Mouse (Mus musculus) heart, embryonic 12.5 days (tissue): ENCODE measurements around the gene Zfp949. TPM values are rescaled to one million over a fixed set of nuclear protein-coding genes. Genes with fewer than 3 reads are reported as not detected.
A peak's percentile ranks its signal among the peaks of the same experiment; 100 is the strongest.

Source experiments
- ATAC-seq: fragments of 200-750 bp; cut with Nextera tagmentation; 2 replicates; pipeline ENCODE4 v1.8.0; 2017; ENCODE audit warnings: moderate TSS enrichment, moderate library complexity; ENCODE audit not compliant: insufficient number of reproducible peaks, low FRiP score
- H3K27ac ChIP-seq: fragments of 300-500 bp; sonication (generic); 2 replicates; pipeline ENCODE4 v1.5.1; 2016; ENCODE audit warnings: mild to moderate bottlenecking, moderate library complexity; ENCODE audit not compliant: poor library complexity, severe bottlenecking
- H3K27me3 ChIP-seq: fragments of 300-500 bp; sonication (generic); replicated peaks from 2 replicates; pipeline ENCODE4 v1.6.1; 2016; ENCODE audit warnings: mild to moderate bottlenecking, moderate library complexity
- H3K36me3 ChIP-seq: fragments of 300-500 bp; sonication (generic); 2 replicates; pipeline ENCODE4 v1.6.1; 2016; ENCODE audit warnings: mild to moderate bottlenecking, moderate library complexity
- H3K4me1 ChIP-seq: fragments of 300-500 bp; sonication (generic); replicated peaks from 2 replicates; pipeline ENCODE4 v1.6.1; 2016; ENCODE audit warnings: mild to moderate bottlenecking
- H3K4me2 ChIP-seq: fragments of 300-500 bp; sonication (generic); 2 replicates; pipeline ENCODE4 v1.6.1; 2016; ENCODE audit warnings: mild to moderate bottlenecking, moderate library complexity
- H3K4me3 ChIP-seq: fragments of 300-500 bp; sonication (generic); 2 replicates; pipeline ENCODE4 v1.5.1; 2016; ENCODE audit warnings: mild to moderate bottlenecking
- H3K9ac ChIP-seq: fragments of 300-500 bp; sonication (generic); 2 replicates; pipeline ENCODE4 v1.6.1; 2016; ENCODE audit warnings: mild to moderate bottlenecking, moderate library complexity
- H3K9me3 ChIP-seq: fragments of 300-500 bp; sonication (generic); replicated peaks from 2 replicates; pipeline ENCODE4 v1.6.1; 2016; ENCODE audit warnings: mild to moderate bottlenecking, moderate library complexity
- WGBS: fragments of 180-500 bp; shearing (Covaris S2); methylation state at CpG from one replicate; pipeline ENCODE4 v1.1.7; 2016; 5-methylcytosine and 5-hydroxymethylcytosine counted together
- polyA plus RNA-seq: library from polyadenylated mRNA; unstranded; fragments of >200 nt; fragmentation: Nextera tagmentation; extraction: Ambion mirVana; gene quantifications from 2 replicates; pipeline ENCODE4 v1.2.1, GENCODE M21; 2016

The Zfp949 gene
- polyA plus RNA-seq: 5.9 and 6.9 TPM in 2 replicates

- ATAC-seq: peak; percentile 92
- Histone ChIP-seq H3K4me3 (peak within 1 kb of the TSS; percentile 92), H3K9me3 (no peaks in the 10 kb centered on the region), H3K9ac (peak within 1 kb of the TSS; percentile 77), H3K4me2 (peak within 1 kb of the TSS; percentile 68), H3K27me3 (no peaks in the 10 kb centered on the region), H3K27ac (peak within 1 kb of the TSS; percentile 65), H3K4me1 (peaks cover 14% of the 10 kb centered on the region), H3K36me3 (peaks cover 9% of the 10 kb centered on the region)
- under 1% methylated on average over 30 of the region's 30 CpGs for WGBS
Observed at GRCm38 (mm10) chr9:88547851-88548613, at the start of gene Zfp949. Gene Zfp949, plus strand, starts transcription at chr9:88548020.

GRCm38 (mm10) chr9:88500112-88500511, 47.7 kb upstream of the Zfp949 start:
- Histone ChIP-seq H3K36me3 (no peaks in the 10 kb centered on the region), H3K27ac (no peak overlapping the region), H3K9ac (no peak overlapping the region), H3K4me3 (no peak overlapping the region), H3K9me3 (no peaks in the 10 kb centered on the region), H3K27me3 (no peaks in the 10 kb centered on the region), H3K4me1 (peaks cover 3% of the 10 kb centered on the region; the same call in 1 of the 2 replicates), H3K4me2 (no peak overlapping the region)
- 59% methylated on average over 2 of the region's 2 CpGs for WGBS
- ATAC-seq: no peak

- Histone ChIP-seq H3K27me3 (no peaks in the 10 kb centered on the region), H3K4me3 (no peak overlapping the region), H3K9me3 (no peaks in the 10 kb centered on the region), H3K4me2 (no peak overlapping the region), H3K27ac (no peak overlapping the region), H3K9ac (no peak overlapping the region), H3K36me3 (no peaks in the 10 kb centered on the region), H3K4me1 (peaks cover 3% of the 10 kb centered on the region; the same call in 1 of the 2 replicates)
- WGBS: 82% methylated on average over 6 of the region's 6 CpGs
- ATAC-seq: no peak
Observed at GRCm38 (mm10) chr9:88501846-88502245, 46.0 kb upstream of the Zfp949 start.

- Histone ChIP-seq H3K27me3 (no peaks in the 10 kb centered on the region), H3K36me3 (peaks cover 10% of the 10 kb centered on the region), H3K4me1 (peaks cover 4% of the 10 kb centered on the region), H3K27ac (no peak overlapping the region), H3K4me3 (no peak overlapping the region), H3K9ac (no peak overlapping the region), H3K9me3 (no peaks in the 10 kb centered on the region), H3K4me2 (no peak overlapping the region)
- ATAC-seq: no peak
- 86% methylated on average over 1 of the region's 1 CpGs for WGBS
Observed at GRCm38 (mm10) chr9:88515546-88515945, 32.3 kb upstream of the Zfp949 start.

GRCm38 (mm10) chr9:88516361-88516995, 31.3 kb upstream of the Zfp949 start:
- peaks cover 11% of the 10 kb centered on the region for H3K4me1 ChIP-seq
- H3K27ac ChIP-seq: no peak overlapping the region
- H3K27me3 ChIP-seq: no peaks in the 10 kb centered on the region
- no peak overlapping the region for H3K9ac ChIP-seq
- H3K36me3 ChIP-seq: peaks cover 17% of the 10 kb centered on the region
- ATAC-seq: no peak
- WGBS: 78% methylated on average over 3 of the region's 3 CpGs
- H3K9me3 ChIP-seq: no peaks in the 10 kb centered on the region
- H3K4me3 ChIP-seq: no peak overlapping the region
- no peak overlapping the region for H3K4me2 ChIP-seq

- H3K27ac ChIP-seq: no peak overlapping the region
- H3K4me2 ChIP-seq: no peak overlapping the region
- H3K4me3 ChIP-seq: no peak overlapping the region
- peaks cover 11% of the 10 kb centered on the region for H3K4me1 ChIP-seq
- H3K36me3 ChIP-seq: peaks cover 17% of the 10 kb centered on the region
- H3K9me3 ChIP-seq: no peaks in the 10 kb centered on the region
- no peaks in the 10 kb centered on the region for H3K27me3 ChIP-seq
- no peak for ATAC-seq
- H3K9ac ChIP-seq: no peak overlapping the region
Observed at GRCm38 (mm10) chr9:88519390-88520121, 28.3 kb upstream of the Zfp949 start.

GRCm38 (mm10) chr9:88520122-88520848, 27.5 kb upstream of the Zfp949 start:
- H3K4me1 ChIP-seq: peaks cover 11% of the 10 kb centered on the region
- ATAC-seq: no peak
- no peaks in the 10 kb centered on the region for H3K27me3 ChIP-seq
- no peak overlapping the region for H3K27ac ChIP-seq
- H3K36me3 ChIP-seq: peaks cover 17% of the 10 kb centered on the region
- no peak overlapping the region for H3K9ac ChIP-seq
- peak overlapping the region; percentile 92 for H3K4me3 ChIP-seq
- no peaks in the 10 kb centered on the region for H3K9me3 ChIP-seq
- WGBS: 30% methylated on average over 2 of the region's 2 CpGs
- peak overlapping the region; percentile 71 for H3K4me2 ChIP-seq

GRCm38 (mm10) chr9:88520849-88521483, 26.9 kb upstream of the Zfp949 start:
- WGBS: 28% methylated on average over 4 of the region's 4 CpGs
- ATAC-seq: no peak
- H3K27me3 ChIP-seq: no peaks in the 10 kb centered on the region
- H3K9ac ChIP-seq: peak overlapping the region; percentile 97
- peaks cover 17% of the 10 kb centered on the region for H3K36me3 ChIP-seq
- no peaks in the 10 kb centered on the region for H3K9me3 ChIP-seq
- H3K4me2 ChIP-seq: peak overlapping the region; percentile 71
- H3K4me1 ChIP-seq: peaks cover 11% of the 10 kb centered on the region
- peak overlapping the region; percentile 92 for H3K4me3 ChIP-seq
- no peak overlapping the region for H3K27ac ChIP-seq

- no peak for ATAC-seq
- H3K4me2 ChIP-seq: peak overlapping the region; percentile 71
- H3K27ac ChIP-seq: peak overlapping the region; percentile 95
- peak overlapping the region; percentile 97 for H3K9ac ChIP-seq
- H3K36me3 ChIP-seq: peaks cover 17% of the 10 kb centered on the region
- under 1% methylated on average over 10 of the region's 10 CpGs for WGBS
- H3K4me3 ChIP-seq: peak overlapping the region; percentile 92
- no peaks in the 10 kb centered on the region for H3K9me3 ChIP-seq
- no peaks in the 10 kb centered on the region for H3K27me3 ChIP-seq
- peaks cover 11% of the 10 kb centered on the region for H3K4me1 ChIP-seq
Observed at GRCm38 (mm10) chr9:88521961-88522568, 25.8 kb upstream of the Zfp949 start.
